Mouse (Mus musculus): ENCODE data around the gene Pdhx.

The Pdhx gene

DNA sequence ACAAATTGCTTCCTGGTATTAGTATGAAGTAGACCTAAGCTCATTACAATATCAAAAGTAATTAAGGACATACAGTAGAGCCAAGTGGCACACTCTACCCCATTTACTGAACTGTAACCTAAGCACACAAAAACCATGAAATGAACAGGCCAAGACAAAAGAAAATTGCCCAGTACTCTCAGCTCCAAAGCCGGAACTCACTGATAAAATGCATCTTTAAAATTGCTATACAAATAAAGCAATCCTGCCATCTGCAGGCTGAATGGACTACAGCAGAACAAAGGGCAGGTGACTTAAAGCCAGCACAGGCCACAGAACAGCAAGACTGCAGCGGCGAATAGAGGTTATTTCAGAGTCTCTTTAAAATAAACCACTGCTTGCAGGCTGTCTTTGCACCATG, 10.4 kb downstream of the Pdhx start:
- DNase-seq (ENCODE audit: low spot score) = peak; percentile 14

DNA sequence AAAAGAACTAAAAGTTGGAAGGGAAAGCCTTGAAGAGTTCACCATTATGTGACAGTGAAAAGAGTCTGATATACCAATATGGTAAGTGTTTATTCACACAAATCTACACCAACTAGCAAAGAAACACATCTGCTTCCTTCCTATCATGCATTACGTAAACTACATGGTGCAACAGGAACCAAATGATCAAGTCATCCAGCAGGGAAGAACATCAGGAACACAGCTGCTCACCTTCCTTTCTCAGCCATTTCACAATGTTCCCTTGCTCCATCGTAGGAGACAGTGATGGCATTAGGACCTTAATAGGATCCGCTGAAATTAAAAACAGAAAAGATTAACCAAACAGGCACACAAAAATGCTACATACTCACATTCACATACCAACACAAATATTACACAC, 15.0 kb downstream of the Pdhx start:
- no peak for DNase-seq (ENCODE audit: low spot score)

DNA sequence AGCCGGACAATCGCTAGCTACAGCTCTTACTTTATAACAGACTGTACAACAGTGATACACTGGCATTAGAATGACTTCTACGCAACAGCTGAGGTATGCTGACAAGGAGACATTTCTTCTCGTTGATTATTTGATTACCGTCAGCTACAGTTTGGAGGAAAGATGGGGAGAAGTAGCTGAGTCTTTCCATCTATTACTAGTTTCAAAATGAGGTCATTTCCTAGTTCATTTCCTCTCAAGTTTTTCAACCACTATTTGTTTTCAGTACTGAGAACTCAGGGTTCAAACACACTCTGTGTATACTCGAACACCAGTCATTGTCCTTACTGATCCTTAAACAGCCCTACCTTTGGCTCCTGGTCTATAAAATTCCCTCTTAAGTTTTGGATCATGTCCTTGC, 17.5 kb downstream of the Pdhx start:
- no peak for DNase-seq (ENCODE audit: low spot score)

DNA sequence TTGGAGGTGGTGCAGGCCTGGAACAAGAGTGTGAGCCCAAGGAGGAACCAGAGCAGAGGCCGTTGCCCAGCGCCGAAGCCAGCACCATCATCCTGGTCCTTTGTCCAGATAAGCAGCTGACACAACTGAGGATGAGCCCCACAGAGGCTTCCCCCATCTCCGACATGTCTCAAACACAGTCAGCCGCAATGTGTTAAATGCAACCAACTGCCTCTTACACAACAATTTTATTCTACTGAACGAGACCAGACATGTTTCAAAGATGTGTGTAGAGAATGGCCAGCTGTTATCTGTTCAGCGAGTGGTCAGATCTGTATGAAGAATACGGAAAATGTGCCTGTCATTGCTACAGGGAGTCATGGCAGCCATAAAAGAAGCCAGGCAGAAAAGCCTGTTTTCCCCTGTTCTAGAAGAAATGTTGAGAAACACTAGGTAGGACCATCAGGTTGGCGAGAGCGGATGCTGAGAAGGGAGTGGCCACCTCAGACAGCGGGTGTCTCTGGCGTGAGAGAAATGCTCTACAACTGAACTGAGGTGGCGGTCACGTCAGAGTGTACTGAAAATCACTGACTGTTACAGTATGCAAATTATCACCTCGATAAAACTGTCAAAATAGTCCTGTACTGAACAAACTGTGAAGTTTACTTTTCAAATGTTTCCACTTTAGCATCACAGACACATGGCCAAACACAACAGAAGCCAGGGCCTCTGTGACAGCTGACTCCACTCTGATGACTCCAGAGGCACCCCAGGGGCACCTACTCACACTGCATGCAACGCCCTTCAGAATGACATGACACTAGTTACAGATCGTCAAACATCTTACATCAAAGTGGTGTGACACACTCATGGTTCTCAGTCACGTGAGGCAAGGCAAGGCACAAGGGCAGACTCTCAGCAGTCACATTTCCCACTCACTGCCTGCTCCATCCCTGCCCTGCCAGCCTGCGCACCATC, 21.1 kb downstream of the Pdhx start:
- DNase-seq (ENCODE audit: low spot score) = no peak

DNA sequence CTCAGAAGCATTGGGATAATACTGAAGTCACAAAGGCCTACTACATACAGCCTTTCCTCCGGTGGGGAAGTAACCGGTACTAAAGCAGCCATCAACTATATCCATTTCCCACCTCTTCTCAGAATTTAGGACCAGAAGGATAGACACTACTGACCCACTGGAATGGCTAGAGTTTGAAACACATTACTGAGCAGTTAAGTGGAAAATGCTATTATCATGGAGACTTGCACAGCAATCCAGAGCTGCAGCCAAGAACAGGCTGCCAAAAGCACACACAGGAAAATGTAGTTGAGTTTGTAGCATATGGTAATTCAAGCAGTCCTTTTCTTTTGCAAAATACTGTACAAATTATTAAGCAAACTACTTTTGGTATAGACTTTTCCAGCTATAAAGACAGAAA, 28.0 kb downstream of the Pdhx start:
- no peak for DNase-seq (ENCODE audit: low spot score)

DNA sequence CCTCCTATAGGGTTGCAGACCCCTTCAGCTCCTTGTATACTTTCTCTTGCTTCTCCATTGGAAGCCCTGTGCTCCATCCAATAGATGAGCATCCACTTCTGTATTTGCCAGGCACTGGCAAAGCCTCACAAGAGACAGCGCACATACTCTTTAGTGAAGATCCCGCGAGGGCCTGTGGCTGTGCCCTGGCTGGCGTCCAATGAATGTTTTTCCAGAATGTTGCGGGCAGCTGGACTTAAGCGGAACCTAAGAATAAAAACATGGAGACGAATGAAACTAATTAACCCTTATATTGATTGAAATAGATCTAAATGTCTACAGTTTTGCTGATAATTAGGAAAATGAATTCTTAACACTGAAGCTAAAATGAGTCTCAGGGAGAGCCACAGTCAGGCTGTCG, 32.4 kb downstream of the Pdhx start:
- DNase-seq (ENCODE audit: low spot score) = no peak

DNA sequence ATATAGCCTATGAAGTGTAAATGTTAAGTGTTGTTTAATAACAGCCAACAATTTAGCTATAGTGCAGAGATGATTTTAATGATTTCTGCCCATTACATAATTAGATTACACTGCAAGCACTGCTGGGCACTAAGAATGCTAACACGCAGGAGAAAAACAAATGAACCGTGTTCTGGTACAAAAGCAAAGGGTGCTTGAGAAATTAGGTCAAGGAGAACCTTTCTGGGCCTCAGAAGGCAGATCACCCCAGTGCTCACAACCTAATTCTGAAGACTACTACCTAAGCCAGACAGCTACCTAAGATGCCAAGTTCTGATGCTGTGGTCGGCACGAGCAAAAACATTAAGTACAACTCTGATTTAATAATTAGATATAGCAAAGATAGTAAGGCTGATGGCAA, 35.5 kb downstream of the Pdhx start:
- DNase-seq (ENCODE audit: low spot score) = no peak

DNA sequence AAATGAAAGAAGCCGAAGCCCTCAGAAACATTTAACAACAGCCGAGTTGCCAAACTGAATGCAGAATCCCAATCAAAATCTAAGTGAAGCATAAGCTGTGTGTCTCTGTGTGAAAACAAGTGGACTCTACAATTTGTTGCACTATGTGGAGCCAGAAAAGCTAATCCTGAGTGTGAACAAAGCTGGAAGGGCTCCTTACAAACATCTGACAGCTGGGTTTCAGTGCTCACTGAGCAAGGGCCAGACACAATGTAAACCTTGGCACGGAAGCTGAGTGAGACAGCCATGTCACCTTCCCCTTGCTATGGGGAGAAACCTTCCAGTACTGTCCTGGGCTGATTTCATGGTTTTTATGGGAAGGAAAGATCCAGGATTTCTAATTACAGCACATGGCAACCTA, 50.6 kb downstream of the Pdhx start:
- no peak for DNase-seq (ENCODE audit: low spot score)

DNA sequence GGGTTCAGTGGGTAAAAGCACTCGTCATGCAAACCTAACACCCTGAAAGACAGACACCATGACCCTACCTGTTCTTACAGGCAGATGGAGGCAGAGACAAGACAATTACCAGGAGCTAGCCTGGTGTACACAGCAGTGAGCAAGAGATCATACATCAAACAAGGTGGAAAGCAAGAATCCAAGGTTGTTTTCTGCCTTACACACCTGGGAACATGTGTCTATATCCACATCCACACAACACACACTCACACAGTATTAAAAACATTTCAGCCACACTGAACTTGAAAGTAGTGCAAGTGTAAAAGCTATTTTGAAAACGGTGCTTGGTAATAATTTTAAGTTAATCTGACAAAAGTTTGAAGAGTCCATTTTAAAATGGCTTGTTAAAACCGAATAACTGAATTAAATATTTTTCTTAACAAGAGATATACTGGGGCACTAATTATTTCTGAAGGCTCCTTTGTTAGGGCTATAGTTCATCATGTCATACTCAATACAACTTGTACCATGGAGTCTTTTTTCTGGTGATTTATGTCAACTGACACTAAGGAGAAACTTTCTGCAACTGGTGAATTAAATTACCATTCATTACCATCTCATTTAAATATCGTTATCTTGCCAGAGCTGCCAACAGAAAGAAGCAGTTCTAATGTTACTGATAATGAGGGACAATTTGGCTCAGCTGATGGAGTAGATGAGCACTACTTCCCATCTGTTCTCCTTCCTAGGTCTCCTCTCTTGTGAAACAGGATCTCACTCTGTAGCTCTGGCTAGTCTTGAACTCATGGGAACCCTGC, 52.9 kb downstream of the Pdhx start:
- DNase-seq (ENCODE audit: low spot score) = no peak

DNA sequence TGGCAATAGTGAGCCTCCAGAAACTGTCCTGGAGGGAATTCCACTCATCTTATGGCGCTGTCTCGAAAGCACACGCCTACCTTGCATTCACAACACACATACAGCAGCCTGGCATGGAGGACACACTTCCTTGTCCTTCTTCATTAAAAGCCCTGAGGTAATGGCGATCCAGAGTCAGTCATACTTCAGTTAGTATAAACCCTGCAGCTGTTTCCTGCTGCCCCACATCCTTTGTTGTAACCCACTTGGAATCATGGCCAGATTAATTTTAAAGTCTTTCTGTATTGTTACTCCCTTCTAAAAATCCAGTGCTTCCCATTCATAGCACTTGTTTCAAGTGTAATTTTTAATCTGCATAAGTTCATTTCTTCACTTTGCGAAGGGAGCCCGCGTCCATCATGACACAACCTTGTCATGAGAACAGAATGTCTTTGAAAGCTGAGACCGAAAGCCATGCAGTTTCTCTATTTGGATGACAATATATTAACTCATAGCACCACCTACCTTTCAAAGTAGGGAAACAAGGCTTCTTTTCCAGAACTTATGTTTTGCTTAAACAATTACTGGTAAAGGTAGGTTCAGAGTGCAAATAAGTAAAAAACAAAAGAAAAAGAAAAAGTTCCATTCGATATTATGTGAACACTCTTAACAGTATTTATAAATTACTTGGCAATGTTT, 54.4 kb downstream of the Pdhx start:
- peak; percentile 12 for DNase-seq (ENCODE audit: low spot score)

DNA sequence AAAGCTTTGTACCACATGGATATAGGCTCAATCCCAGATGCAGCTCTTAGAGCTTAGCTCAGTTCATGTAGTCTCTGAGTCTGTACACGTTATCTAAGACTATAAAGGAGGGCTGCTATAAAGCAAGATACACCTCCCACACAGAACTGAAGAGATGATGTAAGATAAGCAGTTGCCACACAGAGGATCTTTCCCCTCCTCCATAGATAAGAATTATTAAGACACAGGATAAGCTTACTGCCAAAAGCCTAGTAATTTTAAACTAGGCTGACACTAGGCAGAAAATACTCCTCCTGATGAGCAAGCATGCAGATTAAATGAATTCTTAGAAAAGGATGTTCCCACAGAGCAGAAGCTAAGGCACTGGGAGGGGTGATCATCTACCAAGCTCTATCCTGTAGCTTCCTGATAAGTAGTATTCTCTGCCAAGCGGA, 55.9 kb downstream of the Pdhx start:
- no peak for DNase-seq (ENCODE audit: low spot score)

DNA sequence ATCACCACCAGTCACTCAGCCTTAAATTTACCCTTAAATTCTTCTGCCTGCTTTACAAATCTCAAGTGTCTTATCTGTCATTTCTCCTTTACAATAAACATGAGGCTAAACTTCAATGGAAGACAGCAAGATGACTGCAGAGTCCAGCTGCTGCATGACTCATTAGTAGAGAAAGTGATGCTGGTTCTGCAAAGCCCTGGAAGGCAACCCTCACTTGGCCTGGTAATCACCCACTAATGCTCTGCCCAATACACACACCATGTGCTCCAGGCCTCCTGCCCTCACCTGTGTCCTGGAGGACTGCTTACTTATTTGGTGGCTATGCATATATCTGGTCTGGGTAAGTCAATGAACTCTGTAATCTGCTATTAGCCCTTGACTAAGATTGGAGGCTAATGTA, 57.2 kb downstream of the Pdhx start:
- DNase-seq (ENCODE audit: low spot score) = no peak

DNA sequence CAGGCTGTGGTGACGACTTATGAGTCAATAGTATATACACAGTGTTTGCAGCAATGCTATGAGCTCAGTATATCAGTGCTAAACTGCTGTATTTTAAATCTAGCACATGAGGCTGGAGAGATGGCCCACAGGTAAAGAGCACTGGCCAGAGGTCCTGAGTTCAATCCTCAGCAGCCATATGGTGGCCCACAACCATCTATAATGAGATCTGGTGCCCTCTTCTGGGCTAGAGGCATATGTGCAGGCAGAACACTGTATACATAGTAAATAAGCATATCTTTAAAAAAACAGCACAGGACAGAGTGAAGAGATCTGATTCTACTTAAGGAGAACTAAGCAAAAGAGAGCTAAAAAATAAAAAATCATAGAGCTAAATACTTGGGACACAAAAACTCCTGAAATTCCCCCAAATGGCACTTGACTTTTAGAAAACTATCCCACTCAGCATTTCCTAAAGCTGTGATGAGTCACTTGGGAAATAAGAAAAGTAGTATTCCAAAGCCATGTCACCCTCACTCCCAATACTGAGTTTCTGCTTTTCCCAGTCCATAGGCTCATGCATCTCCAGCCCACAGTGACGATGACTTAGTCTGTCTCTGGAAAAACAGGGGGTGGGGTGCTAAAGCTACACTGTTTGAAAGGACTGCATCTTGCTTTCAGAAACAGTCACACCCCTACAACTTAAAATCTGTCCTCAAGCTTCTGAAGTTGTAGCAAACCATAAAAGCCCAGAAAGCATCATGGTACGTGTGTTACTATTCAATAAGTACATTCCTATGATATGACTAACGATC, 60.3 kb downstream of the Pdhx start:
- DNase-seq (ENCODE audit: low spot score) = no peak

DNA sequence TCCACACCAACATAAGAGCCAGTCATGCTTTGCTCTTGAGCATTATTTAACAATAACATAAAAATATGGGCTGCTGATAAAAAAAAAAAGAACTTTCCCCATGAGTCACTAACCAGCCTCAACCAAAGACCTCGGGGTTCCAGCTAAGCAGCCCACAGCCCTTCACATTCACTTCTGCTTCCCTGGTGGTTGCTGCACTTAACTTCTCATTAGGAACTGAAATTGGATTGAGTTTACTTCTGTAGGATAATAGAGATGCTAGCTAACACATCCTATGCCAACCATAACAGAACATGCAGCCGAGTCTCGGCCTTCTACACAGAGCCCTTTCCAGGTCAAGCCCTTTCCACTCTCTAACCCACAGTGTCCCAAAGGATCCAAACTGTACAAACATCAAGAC, 65.1 kb downstream of the Pdhx start:
- no peak for DNase-seq (ENCODE audit: low spot score)

DNA sequence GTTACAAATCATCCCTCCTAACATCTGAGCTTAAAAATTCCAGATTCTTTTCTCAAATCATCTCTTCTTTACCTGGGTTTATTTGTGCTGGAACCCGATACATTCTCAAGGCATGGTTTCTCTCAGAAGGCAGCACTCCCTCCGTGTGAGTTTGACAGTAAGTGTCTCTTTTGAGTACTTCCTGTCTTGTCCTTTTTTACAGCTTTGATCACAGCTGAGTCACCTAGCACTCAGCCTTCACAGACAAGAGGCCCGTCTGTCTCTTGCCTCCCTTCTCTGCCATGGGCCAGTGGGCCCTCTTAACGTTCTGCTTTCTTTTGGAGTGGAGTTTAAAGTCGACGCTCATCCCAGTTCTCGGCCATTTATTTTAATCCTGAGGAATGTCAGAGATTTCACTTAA, 68.7 kb downstream of the Pdhx start:
- DNase-seq (ENCODE audit: low spot score) = peak; percentile 34

DNA sequence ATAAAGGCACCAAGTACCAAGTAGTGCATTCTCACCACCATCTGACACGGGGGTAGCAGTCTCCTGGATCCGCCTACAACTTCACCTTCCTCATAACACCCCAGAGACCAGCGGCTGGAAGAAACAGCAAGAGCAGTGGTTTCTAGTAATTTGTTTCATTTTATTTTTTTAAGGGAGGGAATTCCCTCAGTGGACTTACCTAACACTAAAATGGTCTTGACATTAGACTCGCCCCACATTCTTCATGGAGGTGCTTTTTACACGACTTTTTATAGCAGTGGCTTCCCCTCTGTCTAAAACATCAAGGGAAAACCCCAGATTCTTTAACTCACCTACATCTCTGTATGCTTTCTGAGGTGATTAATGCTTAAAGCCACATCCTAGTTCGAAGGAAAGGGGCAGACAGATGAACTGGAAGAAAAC, 74.1 kb downstream of the Pdhx start:
- peak; percentile 26 for DNase-seq (ENCODE audit: low spot score)

DNA sequence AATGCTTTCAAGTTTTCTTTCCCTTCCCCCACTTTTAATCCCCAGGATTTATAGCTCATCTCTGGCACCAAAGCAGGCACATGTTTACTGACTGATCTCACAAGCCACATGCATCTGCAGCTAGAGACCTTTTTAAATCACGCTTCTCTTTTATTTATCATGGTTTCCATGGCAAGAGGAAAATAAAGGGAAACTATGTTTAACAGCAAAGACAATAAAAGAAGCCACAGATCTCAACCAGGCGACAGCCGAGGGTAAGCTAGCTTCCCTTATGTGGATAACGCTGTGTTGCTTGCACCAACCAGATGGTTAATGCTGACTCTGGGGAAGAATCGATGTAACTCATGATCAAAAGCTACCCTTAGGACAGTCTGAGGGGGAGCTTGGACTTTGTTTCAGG, 75.0 kb downstream of the Pdhx start:
- DNase-seq (ENCODE audit: low spot score) = peak; percentile 37

DNA sequence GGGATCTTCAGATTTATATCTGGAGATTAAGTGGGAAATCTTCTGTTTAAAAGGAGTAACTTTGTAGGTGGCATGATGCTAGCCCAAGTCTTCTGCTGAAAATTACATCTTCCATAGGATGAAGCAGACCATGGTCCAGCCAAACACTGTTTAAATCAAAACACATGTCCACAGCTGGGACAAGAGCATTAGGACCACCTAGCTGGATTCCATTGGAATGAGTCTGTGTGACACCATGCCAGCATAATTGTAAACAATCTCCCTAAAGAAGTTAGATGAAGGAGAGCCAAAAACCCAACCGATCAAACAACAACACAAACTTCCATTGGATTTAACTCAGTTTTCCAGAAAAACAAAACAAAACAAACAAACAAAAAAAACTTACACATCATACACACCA, 75.4 kb downstream of the Pdhx start:
- DNase-seq (ENCODE audit: low spot score) = no peak

DNA sequence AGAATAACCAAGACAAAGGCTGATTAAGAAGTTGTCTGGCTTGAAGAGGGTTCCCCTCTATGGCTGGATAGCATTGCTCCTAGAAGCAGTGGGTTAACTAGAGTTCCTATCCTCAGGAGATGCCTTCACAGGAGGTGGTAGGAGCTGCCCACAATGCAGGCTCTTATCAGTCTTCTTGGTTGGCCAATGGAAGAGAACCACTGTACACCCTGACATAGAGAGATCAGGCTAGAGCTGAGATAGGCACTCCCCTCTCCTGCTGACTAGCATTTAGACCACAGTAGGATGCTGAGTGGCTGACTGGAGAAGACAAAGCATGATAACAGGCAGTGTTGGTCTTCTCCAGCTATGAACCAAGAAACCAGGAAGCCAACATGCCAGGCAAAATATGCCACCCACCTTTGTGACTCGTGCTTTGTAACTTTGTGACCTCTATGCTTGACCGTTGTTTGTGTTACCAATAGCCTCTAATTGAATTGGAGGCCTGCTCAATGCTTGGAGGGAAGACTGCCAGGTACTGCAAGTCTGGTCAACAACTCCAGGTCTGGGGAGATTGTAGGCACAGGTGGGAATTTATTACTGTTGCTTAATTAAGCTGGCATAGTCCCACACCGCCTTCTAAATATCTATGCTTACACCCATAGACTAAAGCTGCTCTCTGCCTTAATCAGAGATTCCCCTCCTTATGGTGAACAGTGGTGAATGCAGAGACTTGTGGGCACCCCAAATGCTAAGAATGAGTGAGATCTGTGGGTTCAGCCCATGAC, 79.3 kb downstream of the Pdhx start:
- no peak for DNase-seq (ENCODE audit: low spot score)

DNA sequence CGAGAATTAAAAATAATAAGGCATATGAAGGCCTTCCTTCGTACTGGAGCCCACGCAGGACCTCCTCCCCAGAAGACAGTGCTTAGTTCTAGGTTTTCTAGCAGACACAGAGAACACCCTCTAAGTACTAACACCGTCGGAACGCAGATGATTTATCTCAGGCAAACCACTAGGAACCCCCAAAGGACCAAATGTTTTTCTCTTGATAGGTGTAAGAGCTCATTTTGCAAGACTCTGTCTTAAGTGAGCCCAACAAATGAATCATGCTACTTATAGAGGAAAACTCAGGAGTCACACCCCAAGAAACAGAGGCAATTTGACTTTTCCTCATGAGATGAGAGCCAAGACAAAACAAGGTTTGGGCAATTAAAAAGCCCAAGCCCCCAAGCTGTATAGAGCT, 80.9 kb downstream of the Pdhx start:
- DNase-seq (ENCODE audit: low spot score) = no peak

DNA sequence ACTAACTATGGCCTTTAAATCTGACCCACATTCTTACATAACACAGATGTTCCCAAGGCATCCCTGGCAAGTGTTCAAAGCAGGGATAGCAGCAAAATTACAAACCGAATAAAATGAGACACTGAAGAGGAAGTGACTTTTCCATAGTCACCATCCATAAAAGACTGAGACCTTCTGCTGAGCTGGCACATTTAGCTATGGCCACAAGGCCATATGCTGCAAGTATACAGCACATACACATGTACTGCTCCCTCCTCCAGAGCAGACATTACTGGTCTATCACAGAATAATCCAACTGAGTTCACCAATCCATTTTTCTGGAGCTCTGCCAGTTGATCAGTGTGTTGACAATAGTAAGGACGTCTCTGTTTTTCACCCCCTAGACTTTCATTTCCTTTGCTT, 83.0 kb downstream of the Pdhx start:
- no peak for DNase-seq (ENCODE audit: low spot score)
